Mouse (Mus musculus) MEL (cell line): ENCODE measurements at regions not wholly inside any gene's neighbourhood (a gene's known extent, or its start where the extent isn't known, plus 50 kb on each side); places are given as distances from the start of the nearest gene placed in this dataset.

Experiments used
- DNase-seq: peaks from one replicate; pipeline ENCODE4 v3.0.0; 2011; ENCODE audit warnings: low read depth, low spot score
- H3K27ac ChIP-seq: 2 replicates; pipeline ENCODE4 v1.5.1; 2012; ENCODE audit warnings: low read depth, mild to moderate bottlenecking, control low read depth, low read length, moderate library complexity; ENCODE audit not compliant: control insufficient read depth
- H3K27me3 ChIP-seq, 2 experiments: fragments of 150-350 bp in 1 of 2; sonication (generic) in 1 of 2; 2 replicates each; pipeline ENCODE4 v1.6.1; 2012; ENCODE audit warnings: low read length in 2 of 2, mild to moderate bottlenecking in 2 of 2, improper control_type of control experiment in 1 of 2, moderate library complexity in 1 of 2; ENCODE audit not compliant: insufficient read depth in 2 of 2, control insufficient read depth in 1 of 2
- H3K36me3 ChIP-seq, 2 experiments: 2 replicates each; pipeline ENCODE4 v1.6.1; 2012 to 2014; ENCODE audit warnings: low read length in 2 of 2, improper control_type of control experiment in 1 of 2, inconsistent platforms in 1 of 2, mild to moderate bottlenecking in 1 of 2; ENCODE audit not compliant: insufficient read depth in 2 of 2, control insufficient read depth in 1 of 2
- H3K4me1 ChIP-seq, 2 experiments: fragments of 150-350 bp in 1 of 2; sonication (generic) in 1 of 2; 2 replicates each; pipeline ENCODE4 v1.6.1; 2012; ENCODE audit warnings: low read length in 2 of 2, improper control_type of control experiment in 1 of 2, mild to moderate bottlenecking in 1 of 2; ENCODE audit not compliant: insufficient read depth in 2 of 2, control insufficient read depth in 1 of 2
- H3K4me3 ChIP-seq, 2 experiments: fragments of 150-350 bp in 1 of 2; sonication (generic) in 1 of 2; 2 replicates each; pipeline ENCODE4 v1.5.1; 2012; ENCODE audit warnings: low read depth in 2 of 2, low read length in 2 of 2, mild to moderate bottlenecking in 2 of 2, moderate library complexity in 2 of 2, control low read depth in 1 of 2, improper control_type of control experiment in 1 of 2; ENCODE audit not compliant: control insufficient read depth in 1 of 2, insufficient read depth in 1 of 2
- H3K79me2 ChIP-seq: 2 replicates; pipeline ENCODE4 v1.6.1; 2012; ENCODE audit warnings: mild to moderate bottlenecking, low read length, moderate library complexity; ENCODE audit not compliant: control insufficient read depth, poor library complexity, insufficient read depth
- H3K9ac ChIP-seq: 2 replicates; pipeline ENCODE4 v1.6.1; 2012; ENCODE audit warnings: low read depth, mild to moderate bottlenecking, control low read depth, low read length, moderate library complexity; ENCODE audit not compliant: control insufficient read depth, poor library complexity, severe bottlenecking
- H3K9me3 ChIP-seq: fragments of 150-350 bp; sonication (generic); replicated peaks from 2 replicates; pipeline ENCODE4 v1.6.1; 2012; ENCODE audit warnings: mild to moderate bottlenecking, low read length, improper control_type of control experiment, moderate library complexity; ENCODE audit not compliant: insufficient read depth
- BHLHE40 ChIP-seq: IDR thresholded peaks from 2 replicates; pipeline ENCODE4 v1.6.1; 2012; ENCODE audit warnings: low read depth, mild to moderate bottlenecking, inconsistent platforms, low read length, improper control_type of control experiment, borderline replicate concordance
- CHD1 ChIP-seq: IDR thresholded peaks from 2 replicates; pipeline ENCODE4 v1.6.1; 2012; ENCODE audit warnings: low read depth, mild to moderate bottlenecking, inconsistent platforms, low read length, improper control_type of control experiment
- E2F4 ChIP-seq: IDR thresholded peaks from 2 replicates; pipeline ENCODE4 v1.6.1; 2011; ENCODE audit warnings: low read depth, low read length, improper control_type of control experiment, borderline replicate concordance
- ETS1 ChIP-seq: IDR thresholded peaks from 2 replicates; pipeline ENCODE4 v1.6.1; 2012; ENCODE audit warnings: low read depth, mild to moderate bottlenecking, inconsistent platforms, low read length, improper control_type of control experiment, moderate library complexity
- GATA1 ChIP-seq: IDR thresholded peaks from 2 replicates; pipeline ENCODE4 v1.6.1; 2011; ENCODE audit warnings: low read depth, low read length, improper control_type of control experiment
- JUND ChIP-seq: IDR thresholded peaks from 2 replicates; pipeline ENCODE4 v1.6.1; 2011; ENCODE audit warnings: low read depth, mild to moderate bottlenecking, improper control_type of control experiment, low read length
- MAX ChIP-seq: IDR thresholded peaks from 2 replicates; pipeline ENCODE4 v1.6.1; 2011; ENCODE audit warnings: low read length, improper control_type of control experiment
- MAZ ChIP-seq: IDR thresholded peaks from 2 replicates; pipeline ENCODE4 v1.6.1; 2012; ENCODE audit warnings: low read depth, mild to moderate bottlenecking, inconsistent platforms, low read length, improper control_type of control experiment
- MEF2A ChIP-seq: IDR thresholded peaks from 2 replicates; pipeline ENCODE4 v1.6.1; 2014; ENCODE audit warnings: low read depth, mild to moderate bottlenecking, inconsistent platforms, low read length, improper control_type of control experiment; ENCODE audit not compliant: poor library complexity, insufficient replicate concordance, severe bottlenecking; ENCODE audit errors: extremely low read depth
- MXI1 ChIP-seq: IDR thresholded peaks from 2 replicates; pipeline ENCODE4 v1.6.1; 2011; ENCODE audit warnings: mild to moderate bottlenecking, low read depth, low read length, improper control_type of control experiment
- MYB ChIP-seq: IDR thresholded peaks from 2 replicates; pipeline ENCODE4 v1.6.1; 2011; ENCODE audit warnings: mild to moderate bottlenecking, low read depth, low read length, improper control_type of control experiment
- POLR2A ChIP-seq, 2 experiments: IDR thresholded peaks; 2 replicates each; pipeline ENCODE4 v1.6.1; 2011 to 2012; ENCODE audit warnings: low read length in 2 of 2, mild to moderate bottlenecking in 2 of 2, control low read depth in 1 of 2, improper control_type of control experiment in 1 of 2, low read depth in 1 of 2, moderate library complexity in 1 of 2; ENCODE audit not compliant: control insufficient read depth in 1 of 2, insufficient read depth in 1 of 2, poor library complexity in 1 of 2
- POLR2AphosphoS2 ChIP-seq: IDR thresholded peaks from 2 replicates; pipeline ENCODE4 v1.6.1; 2011; ENCODE audit warnings: low read length, improper control_type of control experiment
- SIN3A ChIP-seq: IDR thresholded peaks from 2 replicates; pipeline ENCODE4 v1.6.1; 2012; ENCODE audit warnings: low read length, improper control_type of control experiment, inconsistent platforms
- UBTF ChIP-seq: IDR thresholded peaks from 2 replicates; pipeline ENCODE4 v1.6.1; 2012; ENCODE audit warnings: low read depth, mild to moderate bottlenecking, inconsistent platforms, low read length, improper control_type of control experiment, moderate library complexity, borderline replicate concordance; ENCODE audit not compliant: insufficient read depth
- USF2 ChIP-seq, 2 experiments: IDR thresholded peaks; 2 replicates each; pipeline ENCODE4 v1.6.1; 2011 to 2012; ENCODE audit warnings: improper control_type of control experiment in 2 of 2, low read length in 2 of 2, borderline replicate concordance in 1 of 2, inconsistent platforms in 1 of 2, low read depth in 1 of 2, mild to moderate bottlenecking in 1 of 2; ENCODE audit not compliant: insufficient read depth in 1 of 2
- ZC3H11A ChIP-seq: IDR thresholded peaks from 2 replicates; pipeline ENCODE4 v1.6.1; 2012; ENCODE audit warnings: low read depth, mild to moderate bottlenecking, inconsistent platforms, low read length, improper control_type of control experiment
- ZKSCAN1 ChIP-seq: IDR thresholded peaks from 2 replicates; pipeline ENCODE4 v1.6.1; 2012; ENCODE audit warnings: low read depth, mild to moderate bottlenecking, inconsistent platforms, low read length, improper control_type of control experiment, moderate library complexity

DNA sequence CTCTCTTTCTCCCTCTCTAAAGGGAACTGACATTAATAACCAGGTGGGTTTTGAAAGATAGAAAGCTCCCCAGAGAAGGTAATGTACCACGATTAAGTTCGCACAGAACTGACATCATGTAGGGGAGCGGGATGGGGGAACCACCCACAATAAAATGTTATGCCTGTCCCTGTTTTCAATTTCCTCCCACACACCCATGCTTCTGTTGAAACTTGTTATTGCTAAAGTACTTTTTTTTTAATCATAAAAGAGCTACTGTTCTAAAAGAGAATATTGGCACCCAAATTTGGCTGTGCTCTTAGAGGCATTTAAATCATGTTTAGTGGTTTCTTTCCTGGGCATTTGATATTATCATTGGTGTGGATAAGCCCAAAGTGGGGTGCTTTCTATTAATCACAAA is 82.6 kb upstream of the Phactr1 start:
- H3K9me3 ChIP-seq = no peaks in the 10 kb centered on the region
- H3K9ac ChIP-seq = no peak overlapping the region
- no peaks in the 10 kb centered on the region for H3K79me2 ChIP-seq
- H3K27ac ChIP-seq = no peak overlapping the region
- TF ChIP-seq ZC3H11A (no peak), JUND (no peak), MAX (no peak), CHD1 (no peak), E2F4 (no peak), MAZ (no peak), UBTF (no peak), MYB (no peak), GATA1 (no peak), POLR2AphosphoS2 (no peak), ETS1 (no peak), USF2 (IDR thresholded peaks at IDR 0.05; ENCODE audit: borderline replicate concordance in 1 of 2, insufficient read depth in 1 of 2, low read depth in 1 of 2, low read length in 2 of 2) (no peak), ZKSCAN1 (no peak), MXI1 (no peak), POLR2A (IDR thresholded peaks at IDR 0.05; ENCODE audit: control insufficient read depth in 1 of 2, insufficient read depth in 1 of 2, low read depth in 1 of 2, low read length in 2 of 2, poor library complexity in 1 of 2) (no peak)
- no peaks in the 10 kb centered on the region for H3K27me3 ChIP-seq
- DNase-seq = no peak
- H3K4me3 ChIP-seq = no peak overlapping the region
- no peaks in the 10 kb centered on the region for H3K36me3 ChIP-seq
- H3K4me1 ChIP-seq = no peaks in the 10 kb centered on the region

DNA sequence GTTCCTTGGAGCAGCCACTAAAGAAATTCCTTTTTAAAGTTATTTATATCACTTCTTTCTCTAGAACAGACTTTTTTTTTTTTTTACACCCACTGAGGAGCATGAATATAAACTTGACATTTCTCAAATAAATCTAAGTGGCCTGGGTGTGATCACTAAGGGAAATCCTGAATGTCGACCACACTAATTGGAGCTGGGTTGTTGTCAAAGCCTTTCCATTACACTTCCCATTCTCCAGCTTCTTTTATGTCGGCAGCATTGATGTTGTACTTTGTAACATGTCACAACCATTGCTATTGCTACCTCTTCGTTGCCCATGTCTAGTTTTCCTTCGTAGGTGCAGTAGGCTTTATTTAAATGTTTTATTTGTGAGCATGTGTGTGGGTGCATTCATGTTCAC is 77.1 kb upstream of the Phactr1 start:
- no peak for DNase-seq
- H3K4me3 ChIP-seq = no peak overlapping the region
- no peak overlapping the region for H3K27ac ChIP-seq
- H3K27me3 ChIP-seq = no peaks in the 10 kb centered on the region
- no peaks in the 10 kb centered on the region for H3K9me3 ChIP-seq
- H3K79me2 ChIP-seq = no peaks in the 10 kb centered on the region
- no peaks in the 10 kb centered on the region for H3K36me3 ChIP-seq
- TF ChIP-seq MXI1 (no peak), SIN3A (no peak), MAX (no peak), MEF2A (no peak), BHLHE40 (no peak)
- no peaks in the 10 kb centered on the region for H3K4me1 ChIP-seq
- no peak overlapping the region for H3K9ac ChIP-seq
